Mouse (Mus musculus) liver, embryonic 15.5 days (tissue): ENCODE measurements around the gene C2cd4a. TPM values are rescaled to one million over a fixed set of nuclear protein-coding genes. Genes with fewer than 3 reads are reported as not detected.
A peak's percentile ranks its signal among the peaks of the same experiment; 100 is the strongest.

ENCODE experiments used
- ATAC-seq: fragments of 200-750 bp; cut with Nextera tagmentation; 2 replicates; pipeline ENCODE4 v1.8.0; 2017; ENCODE audit warnings: moderate number of reproducible peaks, mild to moderate bottlenecking, moderate library complexity; ENCODE audit not compliant: insufficient read depth
- H3K27ac ChIP-seq: fragments of 300-500 bp; sonication (generic); replicated peaks from 2 replicates; pipeline ENCODE4 v1.5.1; 2015; ENCODE audit warnings: mild to moderate bottlenecking, inconsistent platforms
- H3K27me3 ChIP-seq: fragments of 300-500 bp; sonication (generic); 2 replicates; pipeline ENCODE4 v1.6.1; 2015; ENCODE audit warnings: mild to moderate bottlenecking, inconsistent platforms
- H3K36me3 ChIP-seq: fragments of 300-500 bp; sonication (generic); replicated peaks from 2 replicates; pipeline ENCODE4 v1.6.1; 2015; ENCODE audit warnings: moderate library complexity, mild to moderate bottlenecking, inconsistent platforms
- H3K4me1 ChIP-seq: fragments of 300-500 bp; sonication (generic); replicated peaks from 2 replicates; pipeline ENCODE4 v1.6.1; 2015; ENCODE audit warnings: inconsistent platforms
- H3K4me2 ChIP-seq: fragments of 300-500 bp; sonication (generic); 2 replicates; pipeline ENCODE4 v1.6.1; 2015; ENCODE audit warnings: moderate library complexity, mild to moderate bottlenecking, inconsistent platforms
- H3K4me3 ChIP-seq: fragments of 300-500 bp; sonication (generic); replicated peaks from 2 replicates; pipeline ENCODE4 v1.5.1; 2015; ENCODE audit warnings: mild to moderate bottlenecking, inconsistent platforms
- H3K9ac ChIP-seq: fragments of 300-500 bp; sonication (generic); 2 replicates; pipeline ENCODE4 v1.6.1; 2015; ENCODE audit warnings: moderate library complexity, mild to moderate bottlenecking, inconsistent platforms
- H3K9me3 ChIP-seq: fragments of 300-500 bp; sonication (generic); replicated peaks from 2 replicates; pipeline ENCODE4 v1.6.1; 2016; ENCODE audit warnings: inconsistent platforms
- WGBS: fragments of 180-500 bp; shearing (Covaris S2); methylation state at CpG from one replicate; pipeline ENCODE4 v1.1.7; 2015; ENCODE audit warnings: mixed read lengths; ENCODE audit not compliant: insufficient replicate concordance; 5-methylcytosine and 5-hydroxymethylcytosine counted together
- polyA plus RNA-seq: library from polyadenylated mRNA; unstranded; fragments of >200 nt; fragmentation: Nextera tagmentation; extraction: Ambion mirVana; gene quantifications from 2 replicates; pipeline ENCODE4 v1.2.1, GENCODE M21; 2015

The C2cd4a gene
- polyA plus RNA-seq, 1 experiment from 2014 or later, result 0.74 TPM

GRCm38 (mm10) chr9:67860273-67860672, 28.1 kb upstream of the C2cd4a start:
- no peak; the same call in 1 of the 2 replicates for ATAC-seq

GRCm38 (mm10) chr9:67851150-67851549, 19.0 kb upstream of the C2cd4a start:
- Histone ChIP-seq H3K4me1 (peaks cover 34% of the 10 kb centered on the region), H3K9me3 (no peaks in the 10 kb centered on the region), H3K27ac (no peak overlapping the region), H3K4me3 (no peak overlapping the region), H3K36me3 (peaks cover 16% of the 10 kb centered on the region), H3K4me2 (no peak overlapping the region), H3K27me3 (no peaks in the 10 kb centered on the region), H3K9ac (no peak overlapping the region)
- WGBS, result 76% methylated on average over 4 of the region's 4 CpGs
- ATAC-seq, result peak; percentile 37; the same call in 1 of the 2 replicates

More at GRCm38 (mm10) chr9:67860273-67860672, 28.1 kb upstream of the C2cd4a start:
- H3K36me3 ChIP-seq, result peaks cover 34% of the 10 kb centered on the region
- H3K4me2 ChIP-seq, result peak overlapping the region; percentile 3; the same call in 1 of the 2 replicates
- no peaks in the 10 kb centered on the region for H3K9me3 ChIP-seq
- 36% methylated on average over 2 of the region's 2 CpGs for WGBS
- H3K4me3 ChIP-seq, result no peak overlapping the region
- H3K4me1 ChIP-seq, result peaks cover 46% of the 10 kb centered on the region
- no peaks in the 10 kb centered on the region for H3K27me3 ChIP-seq
- no peak overlapping the region for H3K9ac ChIP-seq
- H3K27ac ChIP-seq, result peak overlapping the region; percentile 69

- Histone ChIP-seq H3K4me2 (no peak overlapping the region), H3K36me3 (peaks cover 8% of the 10 kb centered on the region), H3K27ac (0 out of 2 replicates have a peak overlapping the region, but pooled peaks have one; percentile 25)
Observed at GRCm38 (mm10) chr9:67849846-67850245, 17.7 kb upstream of the C2cd4a start.

GRCm38 (mm10) chr9:67849397-67849796, 17.3 kb upstream of the C2cd4a start:
- H3K27ac ChIP-seq, result no peak overlapping the region
- H3K4me3 ChIP-seq, result no peak overlapping the region
- H3K9ac ChIP-seq, result no peak overlapping the region
- H3K4me1 ChIP-seq, result peaks cover 48% of the 10 kb centered on the region
- no peak overlapping the region for H3K4me2 ChIP-seq
- H3K36me3 ChIP-seq, result 0 out of 2 replicates have a peak, but pooled peaks cover 5% of the 10 kb centered on the region
- ATAC-seq, result no peak
- H3K27me3 ChIP-seq, result no peaks in the 10 kb centered on the region
- 77% methylated on average over 12 of the region's 12 CpGs for WGBS
- H3K9me3 ChIP-seq, result no peaks in the 10 kb centered on the region

More at GRCm38 (mm10) chr9:67849846-67850245, 17.7 kb upstream of the C2cd4a start:
- H3K9ac ChIP-seq, result no peak overlapping the region
- ATAC-seq, result no peak
- H3K27me3 ChIP-seq, result no peaks in the 10 kb centered on the region
- H3K4me1 ChIP-seq, result peaks cover 44% of the 10 kb centered on the region
- WGBS, result 84% methylated on average over 3 of the region's 3 CpGs
- no peaks in the 10 kb centered on the region for H3K9me3 ChIP-seq
- no peak overlapping the region for H3K4me3 ChIP-seq

GRCm38 (mm10) chr9:67847606-67848005, 15.5 kb upstream of the C2cd4a start:
- no peaks in the 10 kb centered on the region for H3K27me3 ChIP-seq
- no peak overlapping the region for H3K9ac ChIP-seq
- H3K36me3 ChIP-seq, result no peaks in the 10 kb centered on the region
- H3K4me3 ChIP-seq, result no peak overlapping the region
- no peak overlapping the region for H3K4me2 ChIP-seq
- no peaks in the 10 kb centered on the region for H3K9me3 ChIP-seq
- H3K4me1 ChIP-seq, result peaks cover 63% of the 10 kb centered on the region
- ATAC-seq, result no peak
- 79% methylated on average over 3 of the region's 3 CpGs for WGBS
- no peak overlapping the region for H3K27ac ChIP-seq

- no peak for ATAC-seq
- Histone ChIP-seq H3K9me3 (no peaks in the 10 kb centered on the region), H3K9ac (no peak overlapping the region), H3K27ac (no peak overlapping the region), H3K27me3 (no peaks in the 10 kb centered on the region), H3K36me3 (no peaks in the 10 kb centered on the region), H3K4me2 (no peak overlapping the region), H3K4me3 (no peak overlapping the region), H3K4me1 (peaks cover 78% of the 10 kb centered on the region)
- WGBS, result 83% methylated on average over 2 of the region's 2 CpGs
Observed at GRCm38 (mm10) chr9:67846089-67846488, 14.0 kb upstream of the C2cd4a start.

GRCm38 (mm10) chr9:67845648-67846047, 13.5 kb upstream of the C2cd4a start:
- Histone ChIP-seq H3K9ac (no peak overlapping the region), H3K4me2 (0 out of 2 replicates have a peak overlapping the region, but pooled peaks have one; percentile 41), H3K4me1 (peaks cover 83% of the 10 kb centered on the region)

GRCm38 (mm10) chr9:67845012-67845411, 12.9 kb upstream of the C2cd4a start:
- WGBS, result 55% methylated on average over 4 of the region's 4 CpGs
- no peaks in the 10 kb centered on the region for H3K27me3 ChIP-seq
- H3K27ac ChIP-seq, result 0 out of 2 replicates have a peak overlapping the region, but pooled peaks have one; percentile 38
- no peaks in the 10 kb centered on the region for H3K36me3 ChIP-seq
- peaks cover 83% of the 10 kb centered on the region for H3K4me1 ChIP-seq
- ATAC-seq, result no peak
- no peaks in the 10 kb centered on the region for H3K9me3 ChIP-seq
- no peak overlapping the region for H3K9ac ChIP-seq
- H3K4me3 ChIP-seq, result no peak overlapping the region
- H3K4me2 ChIP-seq, result peak overlapping the region; percentile 41

More at GRCm38 (mm10) chr9:67845648-67846047, 13.5 kb upstream of the C2cd4a start:
- ATAC-seq, result no peak
- H3K27ac ChIP-seq, result 0 out of 2 replicates have a peak overlapping the region, but pooled peaks have one; percentile 2
- 40% methylated on average over 5 of the region's 5 CpGs for WGBS
- no peak overlapping the region for H3K4me3 ChIP-seq
- no peaks in the 10 kb centered on the region for H3K36me3 ChIP-seq
- no peaks in the 10 kb centered on the region for H3K27me3 ChIP-seq
- H3K9me3 ChIP-seq, result no peaks in the 10 kb centered on the region

GRCm38 (mm10) chr9:67842797-67843196, 10.7 kb upstream of the C2cd4a start:
- 13% methylated on average over 5 of the region's 5 CpGs for WGBS
- Histone ChIP-seq H3K9ac (peak overlapping the region; percentile 6), H3K27me3 (no peaks in the 10 kb centered on the region), H3K36me3 (no peaks in the 10 kb centered on the region), H3K27ac (peak overlapping the region; percentile 36), H3K9me3 (no peaks in the 10 kb centered on the region), H3K4me1 (peaks cover 84% of the 10 kb centered on the region), H3K4me3 (no peak overlapping the region), H3K4me2 (peak overlapping the region; percentile 77)
- ATAC-seq, result no peak

GRCm38 (mm10) chr9:67839981-67840859, 8.1 kb upstream of the C2cd4a start, which contains the start of gene Vps13c:
Vps13c (plus strand) TSS chr9:67840396.
- Histone ChIP-seq H3K27me3 (no peaks in the 10 kb centered on the region), H3K4me2 (peak within 1 kb of the TSS; percentile 77), H3K27ac (peak within 1 kb of the TSS; percentile 64), H3K4me1 (peaks cover 67% of the 10 kb centered on the region), H3K9me3 (no peaks in the 10 kb centered on the region), H3K4me3 (peak within 1 kb of the TSS; percentile 74), H3K36me3 (no peaks in the 10 kb centered on the region), H3K9ac (peak within 1 kb of the TSS; percentile 69)
- ATAC-seq, result peak; percentile 94
- under 1% methylated on average over 51 of the region's 53 CpGs for WGBS

- no peaks in the 10 kb centered on the region for H3K36me3 ChIP-seq
- H3K9me3 ChIP-seq, result no peaks in the 10 kb centered on the region
- 65% methylated on average over 2 of the region's 2 CpGs for WGBS
- peaks cover 48% of the 10 kb centered on the region for H3K4me1 ChIP-seq
- no peak overlapping the region for H3K9ac ChIP-seq
- peaks cover 12% of the 10 kb centered on the region for H3K27me3 ChIP-seq
- no peak overlapping the region for H3K4me3 ChIP-seq
- H3K4me2 ChIP-seq, result no peak overlapping the region
- no peak overlapping the region for H3K27ac ChIP-seq
- no peak for ATAC-seq
Observed at GRCm38 (mm10) chr9:67837311-67837710, 5.2 kb upstream of the C2cd4a start.
